Mouse (Mus musculus) hindbrain, embryonic 10.5 days (tissue): ENCODE measurements at regions not wholly inside any gene's neighbourhood (a gene's known extent, or its start where the extent isn't known, plus 50 kb on each side); places are given as distances from the start of the nearest gene placed in this dataset.

Experiments
- DNase-seq: peaks from one replicate; pipeline ENCODE4 v3.0.0-alpha.2; 2017; ENCODE audit warnings: low spot score
- H3K27ac ChIP-seq: fragments of 300-500 bp; sonication (generic); 2 replicates; pipeline ENCODE4 v1.5.1; 2016; ENCODE audit warnings: mild to moderate bottlenecking, moderate library complexity
- H3K27me3 ChIP-seq: fragments of 300-500 bp; sonication (generic); 2 replicates; pipeline ENCODE4 v1.6.1; 2016; ENCODE audit warnings: mild to moderate bottlenecking; ENCODE audit not compliant: poor library complexity, insufficient read depth, severe bottlenecking
- H3K36me3 ChIP-seq: fragments of 300-500 bp; sonication (generic); 2 replicates; pipeline ENCODE4 v1.6.1; 2016; ENCODE audit warnings: mild to moderate bottlenecking, moderate library complexity
- H3K4me1 ChIP-seq: fragments of 300-500 bp; sonication (generic); replicated peaks from 2 replicates; pipeline ENCODE4 v1.6.1; 2016; ENCODE audit warnings: mild to moderate bottlenecking
- H3K4me3 ChIP-seq: fragments of 300-500 bp; sonication (generic); 2 replicates; pipeline ENCODE4 v1.5.1; 2016; ENCODE audit warnings: mild to moderate bottlenecking, moderate library complexity
- H3K9me3 ChIP-seq: fragments of 300-500 bp; sonication (generic); 2 replicates; pipeline ENCODE4 v1.6.1; 2016; ENCODE audit warnings: mild to moderate bottlenecking, moderate library complexity
- WGBS: fragments of 180-500 bp; shearing (Covaris S2); methylation state at CpG from one replicate; pipeline ENCODE4 v1.1.7; 2016; 5-methylcytosine and 5-hydroxymethylcytosine counted together

DNA sequence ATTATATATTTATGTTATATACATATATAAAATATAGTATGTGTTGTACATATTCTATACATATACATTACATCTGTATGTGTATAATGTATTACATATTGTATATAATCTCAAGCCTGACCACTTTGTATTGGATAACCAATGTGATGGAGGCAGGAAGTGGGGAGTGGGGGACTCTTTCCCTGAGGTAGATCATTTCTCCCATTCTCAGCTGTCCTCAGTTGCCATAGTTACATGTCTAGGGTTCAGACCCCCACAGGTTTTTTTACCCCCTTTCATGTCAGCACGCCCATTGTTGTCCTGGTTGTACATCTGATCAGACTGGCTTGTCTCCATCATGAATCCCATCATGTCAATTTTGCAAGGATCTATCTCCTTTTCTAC, 149.7 kb upstream of the Ank start:
- no peak overlapping the region for H3K27ac ChIP-seq
- no peaks in the 10 kb centered on the region for H3K4me1 ChIP-seq
- no peaks in the 10 kb centered on the region for H3K36me3 ChIP-seq
- no peak for DNase-seq
- no peak overlapping the region for H3K4me3 ChIP-seq
- 81% methylated on average over 1 of the region's 1 CpGs for WGBS
- no peaks in the 10 kb centered on the region for H3K9me3 ChIP-seq
- no peaks in the 10 kb centered on the region for H3K27me3 ChIP-seq

DNA sequence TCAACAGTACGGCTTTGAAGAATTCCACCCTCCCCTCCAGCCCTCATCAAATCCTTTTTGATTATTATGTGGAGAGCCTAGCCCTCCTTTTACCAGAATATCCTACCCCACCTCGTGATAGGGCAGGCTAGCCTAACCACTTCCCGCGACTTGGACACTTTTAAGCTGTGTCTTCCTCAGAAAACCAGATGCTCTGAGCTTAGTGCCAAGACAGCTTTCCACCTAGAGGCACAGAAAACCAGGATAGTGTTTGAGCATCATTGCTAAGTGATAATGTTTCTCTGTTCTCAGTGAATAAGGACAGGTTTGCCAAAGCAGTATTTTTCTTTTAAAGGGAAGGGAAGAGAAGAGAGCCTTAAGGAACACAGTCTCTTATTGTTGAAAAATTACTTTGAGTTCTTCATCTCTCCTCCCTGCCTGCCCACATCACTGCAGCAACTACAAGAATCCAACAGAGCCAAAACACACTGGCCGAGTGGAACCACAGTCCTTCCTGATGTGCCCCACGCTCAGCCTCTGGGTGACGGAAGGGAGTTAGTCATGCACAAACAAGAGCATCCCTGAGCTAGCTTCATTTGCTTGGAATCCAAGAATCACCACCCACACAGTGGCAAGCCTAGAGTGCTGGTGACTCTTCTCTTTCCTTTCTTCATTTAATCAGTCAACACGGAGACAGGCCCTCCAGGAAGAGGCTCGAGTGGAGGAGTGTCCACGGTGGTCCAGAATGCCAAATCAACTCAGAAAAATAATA, 144.4 kb upstream of the Ank start:
- Histone ChIP-seq H3K4me1 (no peaks in the 10 kb centered on the region), H3K27ac (no peak overlapping the region), H3K36me3 (no peaks in the 10 kb centered on the region), H3K27me3 (peaks cover 3% of the 10 kb centered on the region; the same call in 1 of the 2 replicates), H3K9me3 (no peaks in the 10 kb centered on the region), H3K4me3 (no peak overlapping the region)
- DNase-seq: no peak
- 80% methylated on average over 10 of the region's 10 CpGs for WGBS

DNA sequence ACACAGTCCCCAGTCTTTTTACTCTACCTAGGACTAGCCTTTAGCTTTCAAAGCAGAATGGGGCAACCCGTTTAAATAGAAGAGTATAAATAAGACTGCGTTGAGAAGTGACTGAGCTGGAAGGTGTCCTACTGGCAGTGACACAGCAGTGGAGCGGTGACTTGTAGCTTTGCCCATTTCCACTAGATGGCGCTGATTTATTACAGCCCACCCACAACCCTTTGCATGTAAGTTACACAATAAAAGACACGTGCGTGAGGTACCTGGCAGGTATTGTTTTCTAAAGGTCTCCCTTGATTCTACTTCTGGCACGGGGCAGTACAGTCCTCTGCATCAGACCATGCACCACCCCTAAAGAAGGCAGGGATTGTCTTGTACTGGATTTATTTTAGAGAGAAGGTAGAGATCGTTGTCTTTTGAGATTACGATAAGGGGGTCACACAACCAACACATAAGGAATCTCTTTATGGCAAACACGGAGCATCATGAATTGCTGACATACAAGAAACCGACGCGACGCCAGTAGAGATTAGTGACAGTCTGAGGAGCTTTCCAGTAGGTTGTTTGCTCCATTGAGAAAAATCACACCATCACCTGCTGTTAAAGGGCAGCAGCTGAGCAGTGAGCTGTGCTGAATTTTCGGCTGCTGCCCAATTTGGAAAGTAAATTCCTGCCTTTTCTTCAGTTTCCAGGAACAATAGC, 140.5 kb upstream of the Ank start:
- no peaks in the 10 kb centered on the region for H3K36me3 ChIP-seq
- H3K27ac ChIP-seq: no peak overlapping the region
- 34% methylated on average over 15 of the region's 15 CpGs for WGBS
- peaks cover 3% of the 10 kb centered on the region; the same call in 1 of the 2 replicates for H3K27me3 ChIP-seq
- peak; percentile 62 for DNase-seq
- H3K9me3 ChIP-seq: no peaks in the 10 kb centered on the region
- no peaks in the 10 kb centered on the region for H3K4me1 ChIP-seq
- H3K4me3 ChIP-seq: no peak overlapping the region

DNA sequence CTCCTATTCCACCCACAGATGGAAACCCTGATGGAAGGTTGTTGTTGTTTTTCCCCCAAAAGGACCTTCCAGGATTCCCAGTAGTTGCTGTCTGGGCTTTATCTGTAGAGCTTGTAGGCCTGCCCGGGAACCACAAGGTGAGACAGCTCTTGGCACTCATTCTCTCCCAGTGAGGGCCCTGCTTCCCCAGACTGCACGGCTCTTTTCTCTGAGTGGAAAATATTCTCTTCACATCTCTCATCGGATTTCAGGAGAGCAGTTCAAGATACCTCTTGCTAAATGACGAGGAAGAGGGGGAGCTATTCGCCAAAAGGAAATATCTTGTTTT, 140.0 kb upstream of the Ank start:
- no peak overlapping the region for H3K27ac ChIP-seq
- H3K4me3 ChIP-seq: no peak overlapping the region
- H3K27me3 ChIP-seq: peaks cover 3% of the 10 kb centered on the region; the same call in 1 of the 2 replicates
- H3K4me1 ChIP-seq: no peaks in the 10 kb centered on the region
- DNase-seq: no peak
- H3K9me3 ChIP-seq: no peaks in the 10 kb centered on the region
- 79% methylated on average over 5 of the region's 5 CpGs for WGBS
- H3K36me3 ChIP-seq: no peaks in the 10 kb centered on the region

DNA sequence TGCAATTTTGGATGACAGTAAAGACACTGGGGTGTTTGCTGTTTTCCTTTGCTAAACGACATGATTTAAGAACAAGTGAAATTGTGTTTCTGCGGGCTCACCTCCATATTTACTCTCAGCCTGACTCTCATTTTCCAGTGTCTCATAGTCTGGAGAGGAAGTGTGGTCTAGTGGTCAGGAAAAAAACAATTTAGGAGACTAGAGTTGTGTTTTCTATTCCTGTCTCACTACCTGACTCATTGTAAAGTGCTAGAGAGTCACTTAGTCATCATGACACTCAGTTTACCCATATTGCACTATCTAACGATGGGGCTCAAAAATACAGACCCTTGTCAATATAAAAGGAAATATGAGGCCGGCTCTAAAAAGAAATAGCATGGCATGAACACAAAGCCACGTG, 138.7 kb upstream of the Ank start:
- Histone ChIP-seq H3K9me3 (no peaks in the 10 kb centered on the region), H3K4me1 (no peaks in the 10 kb centered on the region), H3K27ac (no peak overlapping the region), H3K4me3 (no peak overlapping the region), H3K36me3 (no peaks in the 10 kb centered on the region), H3K27me3 (peaks cover 3% of the 10 kb centered on the region; the same call in 1 of the 2 replicates)
- 89% methylated on average over 5 of the region's 5 CpGs for WGBS
- no peak for DNase-seq

DNA sequence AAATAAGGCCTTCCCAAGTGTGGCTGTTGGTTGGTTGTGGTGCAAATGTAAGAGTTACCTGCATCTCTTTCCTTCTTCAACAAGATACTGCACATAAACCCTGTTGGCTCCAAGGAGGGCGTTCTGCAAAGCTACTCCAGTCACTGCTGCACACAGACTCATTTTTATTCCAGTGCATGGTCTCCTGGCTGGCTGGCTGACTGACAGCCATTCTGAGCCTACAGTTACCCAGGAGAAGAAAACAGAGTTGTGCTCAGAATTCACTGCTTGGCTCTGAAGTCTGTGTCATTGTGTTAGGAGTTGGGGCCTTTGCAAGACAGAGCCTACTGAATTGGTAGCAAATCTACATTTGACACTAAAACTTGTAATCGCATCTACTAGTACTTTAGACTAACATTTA, 138.0 kb upstream of the Ank start:
- H3K27ac ChIP-seq: no peak overlapping the region
- H3K36me3 ChIP-seq: no peaks in the 10 kb centered on the region
- 91% methylated on average over 2 of the region's 2 CpGs for WGBS

DNA sequence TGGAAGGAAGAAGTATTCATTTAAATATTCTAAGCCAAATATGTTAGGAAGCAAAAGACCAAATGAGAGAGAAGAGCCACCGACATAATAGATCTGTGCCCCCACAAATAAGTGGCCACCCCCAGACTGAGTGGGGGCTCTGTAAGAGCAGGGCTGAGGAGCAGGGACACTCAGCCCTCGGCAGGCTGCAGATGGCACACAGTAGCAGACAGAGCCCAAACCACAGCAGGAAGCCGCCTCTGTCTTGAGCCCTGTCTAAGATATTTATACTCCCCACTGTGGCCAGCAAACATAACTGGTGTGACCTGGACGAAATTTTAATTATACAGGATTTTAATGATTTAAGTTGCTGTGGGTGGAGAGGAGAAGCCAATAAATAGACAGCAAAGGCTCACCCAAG, 126.4 kb upstream of the Ank start:
- DNase-seq: no peak
- WGBS: 66% methylated on average over 4 of the region's 4 CpGs
- no peaks in the 10 kb centered on the region for H3K36me3 ChIP-seq
- H3K27ac ChIP-seq: no peak overlapping the region
- H3K9me3 ChIP-seq: no peaks in the 10 kb centered on the region
- H3K27me3 ChIP-seq: no peaks in the 10 kb centered on the region
- no peaks in the 10 kb centered on the region for H3K4me1 ChIP-seq
- H3K4me3 ChIP-seq: no peak overlapping the region

More for the DNA sequence above, 138.0 kb upstream of the Ank start:
- DNase-seq: no peak
- no peaks in the 10 kb centered on the region for H3K9me3 ChIP-seq
- peaks cover 3% of the 10 kb centered on the region; the same call in 1 of the 2 replicates for H3K27me3 ChIP-seq
- no peak overlapping the region for H3K4me3 ChIP-seq
- H3K4me1 ChIP-seq: no peaks in the 10 kb centered on the region

DNA sequence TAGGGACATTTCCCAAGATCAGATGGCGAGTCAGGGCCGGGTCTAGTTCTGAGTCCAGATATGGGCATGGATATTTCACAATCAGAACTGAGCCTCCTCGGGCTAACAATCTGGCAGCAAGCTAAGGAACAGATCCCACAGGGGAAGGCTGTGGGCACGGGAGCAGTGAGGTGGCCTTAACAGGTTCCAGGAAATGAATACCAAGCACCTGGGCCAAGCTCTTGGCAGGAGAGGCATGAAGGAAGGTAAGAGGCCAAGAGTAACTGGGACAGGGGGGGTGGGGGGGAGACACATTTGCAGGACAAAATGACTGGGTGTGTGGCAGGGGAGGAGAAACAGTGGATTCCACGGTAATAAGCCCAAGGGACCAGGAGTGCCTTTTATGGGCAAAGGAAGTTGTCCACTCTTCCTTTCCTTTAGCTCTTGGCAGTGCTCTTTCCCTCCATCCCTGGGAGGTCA, 124.9 kb upstream of the Ank start:
- Histone ChIP-seq H3K9me3 (no peaks in the 10 kb centered on the region), H3K27me3 (no peaks in the 10 kb centered on the region), H3K36me3 (no peaks in the 10 kb centered on the region), H3K4me3 (no peak overlapping the region), H3K4me1 (no peaks in the 10 kb centered on the region), H3K27ac (no peak overlapping the region)
- WGBS: 79% methylated on average over 5 of the region's 5 CpGs
- DNase-seq: no peak

DNA sequence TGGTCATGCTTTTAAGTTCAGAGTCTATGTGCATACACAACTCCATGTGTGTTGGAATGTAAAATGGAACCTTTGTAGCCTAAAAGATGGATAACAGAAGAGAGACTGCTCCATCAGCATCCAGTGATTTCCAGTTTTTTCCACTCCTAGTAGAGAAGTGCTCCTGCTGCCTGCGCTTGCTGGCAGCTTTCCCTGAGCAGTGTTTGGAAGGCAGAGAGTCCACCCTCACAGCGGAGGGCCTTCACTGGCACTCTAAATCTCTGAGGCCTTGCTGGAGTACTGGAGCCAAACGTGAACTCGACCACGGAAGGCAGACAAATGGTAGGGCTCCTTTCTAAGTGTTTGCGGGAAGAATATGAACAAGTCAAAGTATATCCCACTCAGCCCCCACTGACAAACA, 108.0 kb upstream of the Ank start:
- 82% methylated on average over 6 of the region's 6 CpGs for WGBS

DNA sequence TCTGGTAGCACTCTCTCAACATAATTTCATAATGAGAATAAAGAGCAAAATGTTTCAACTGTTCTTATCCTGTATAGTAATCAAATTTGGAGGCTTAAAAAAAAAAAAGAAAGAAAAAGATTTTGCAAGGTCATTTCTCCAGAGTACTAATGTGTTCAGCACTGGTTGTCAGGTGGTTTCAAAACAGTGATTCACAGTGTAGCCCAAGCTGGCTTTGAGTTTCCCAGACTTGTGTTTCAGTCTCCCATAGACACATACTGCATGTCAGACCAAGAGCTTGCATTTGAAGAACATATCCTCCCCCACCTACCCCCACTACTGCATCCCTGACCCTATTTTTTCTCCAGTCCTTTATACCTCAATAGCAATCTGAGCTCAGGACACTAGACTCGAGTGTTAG, 107.2 kb upstream of the Ank start:
- Histone ChIP-seq H3K4me1 (no peaks in the 10 kb centered on the region), H3K27me3 (no peaks in the 10 kb centered on the region), H3K36me3 (no peaks in the 10 kb centered on the region), H3K9me3 (no peaks in the 10 kb centered on the region), H3K27ac (no peak overlapping the region), H3K4me3 (no peak overlapping the region)
- no peak for DNase-seq
- WGBS: 73% methylated on average over 1 of the region's 1 CpGs

More for the DNA sequence above, 108.0 kb upstream of the Ank start:
- H3K4me1 ChIP-seq: no peaks in the 10 kb centered on the region
- H3K9me3 ChIP-seq: no peaks in the 10 kb centered on the region
- H3K27me3 ChIP-seq: no peaks in the 10 kb centered on the region
- no peak overlapping the region for H3K4me3 ChIP-seq
- H3K27ac ChIP-seq: no peak overlapping the region
- no peaks in the 10 kb centered on the region for H3K36me3 ChIP-seq
- no peak for DNase-seq

DNA sequence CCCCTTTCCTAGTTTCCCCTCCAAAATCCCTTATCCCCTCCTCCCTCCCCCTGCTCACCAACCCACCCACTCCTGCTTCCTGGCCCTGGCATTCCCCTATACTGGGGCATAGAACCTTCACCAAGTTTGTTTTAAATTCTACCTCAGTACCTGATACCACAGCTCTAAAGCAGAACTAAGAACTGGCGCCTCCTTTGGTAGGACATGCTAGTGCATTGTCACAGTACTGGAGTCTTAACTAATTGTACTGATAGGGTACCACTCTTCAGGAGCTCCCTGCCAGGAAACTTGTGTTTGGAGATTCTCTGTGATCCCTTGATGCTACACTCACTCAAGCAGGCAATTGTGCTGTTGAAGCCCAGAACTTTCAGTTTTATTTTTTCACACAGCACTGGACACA, 92.0 kb upstream of the Ank start:
- Histone ChIP-seq H3K4me1 (no peaks in the 10 kb centered on the region), H3K9me3 (no peaks in the 10 kb centered on the region), H3K27ac (no peak overlapping the region), H3K4me3 (no peak overlapping the region), H3K36me3 (no peaks in the 10 kb centered on the region), H3K27me3 (no peaks in the 10 kb centered on the region)
- 66% methylated on average over 1 of the region's 1 CpGs for WGBS
- no peak for DNase-seq

DNA sequence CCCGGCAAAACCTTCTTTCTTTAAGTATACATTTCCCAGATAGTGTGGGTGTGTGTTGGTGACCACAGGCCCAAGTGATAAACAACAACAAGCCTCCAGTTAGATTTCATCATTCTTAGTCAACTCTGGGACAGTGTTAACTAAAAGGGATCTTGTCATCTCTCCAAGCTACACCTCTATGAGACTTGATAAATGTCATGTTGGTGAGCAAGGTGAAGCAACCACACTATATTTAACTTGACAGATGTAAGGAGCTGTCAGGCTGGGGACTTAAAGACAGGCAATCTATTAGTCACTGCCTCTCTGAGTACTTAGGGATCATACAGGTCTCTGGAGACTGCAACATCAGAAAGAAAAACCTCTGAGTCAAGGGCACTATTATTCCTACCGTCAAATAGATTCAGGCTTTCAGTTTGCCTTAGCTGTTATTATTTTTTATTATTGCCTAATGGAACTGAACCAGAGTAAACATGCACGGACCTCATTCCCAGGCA, 87.8 kb upstream of the Ank start:
- Histone ChIP-seq H3K4me1 (no peaks in the 10 kb centered on the region), H3K36me3 (no peaks in the 10 kb centered on the region), H3K27ac (no peak overlapping the region), H3K4me3 (no peak overlapping the region), H3K9me3 (no peaks in the 10 kb centered on the region), H3K27me3 (no peaks in the 10 kb centered on the region)
- 93% methylated on average over 3 of the region's 3 CpGs for WGBS
- no peak for DNase-seq

DNA sequence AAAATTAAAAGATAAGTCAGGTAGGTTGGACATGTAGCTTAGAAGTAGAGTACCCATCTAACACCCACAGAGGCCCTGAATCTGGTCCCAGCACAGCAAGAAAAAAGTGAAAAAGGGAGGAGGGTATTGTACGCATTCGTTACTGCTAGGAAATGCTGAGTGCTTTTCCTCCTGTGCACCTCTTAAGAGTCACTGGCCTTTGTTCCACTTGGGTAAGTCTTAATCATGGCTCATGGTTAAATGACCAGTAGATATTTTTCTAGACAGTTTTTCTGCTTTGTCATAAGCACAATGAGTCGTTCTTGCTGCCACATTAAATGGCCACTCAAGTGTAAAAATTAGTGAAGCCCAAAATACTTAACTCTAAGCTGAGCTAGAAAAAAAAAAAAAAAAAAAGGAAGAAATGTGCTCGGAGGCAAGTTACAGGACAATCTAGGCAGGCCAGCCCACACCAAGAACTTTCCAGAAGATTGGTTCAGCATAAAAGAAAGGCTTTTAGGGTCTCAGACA, 86.0 kb upstream of the Ank start:
- DNase-seq: no peak
- Histone ChIP-seq H3K27ac (no peak overlapping the region), H3K4me3 (no peak overlapping the region), H3K27me3 (no peaks in the 10 kb centered on the region), H3K4me1 (no peaks in the 10 kb centered on the region), H3K36me3 (no peaks in the 10 kb centered on the region), H3K9me3 (peaks cover 3% of the 10 kb centered on the region; the same call in 1 of the 2 replicates)
- 59% methylated on average over 4 of the region's 4 CpGs for WGBS
